Mouse (Mus musculus) intestine, postnatal 0 days (tissue): Measurements from ENCODE around the gene Mst1. TPM values are rescaled to one million over a fixed set of nuclear protein-coding genes. Genes with fewer than 3 reads are reported as not detected.

Experiments used
- ATAC-seq: fragments of 200-750 bp; cut with Nextera tagmentation; 2 replicates; pipeline ENCODE4 v1.8.0; 2017; ENCODE audit warnings: mild to moderate bottlenecking, moderate TSS enrichment, moderate library complexity
- H3K27ac ChIP-seq: fragments of 300-500 bp; sonication (generic); 2 replicates; pipeline ENCODE4 v1.5.1; 2014; ENCODE audit warnings: mild to moderate bottlenecking, low read depth, low read length, moderate library complexity
- H3K27me3 ChIP-seq: fragments of 300-500 bp; sonication (generic); replicated peaks from 2 replicates; pipeline ENCODE4 v1.6.1; 2014; ENCODE audit warnings: low read length, mixed read lengths; ENCODE audit not compliant: control insufficient read depth, insufficient read depth
- H3K36me3 ChIP-seq: fragments of 300-500 bp; sonication (generic); 2 replicates; pipeline ENCODE4 v1.6.1; 2014; ENCODE audit warnings: mild to moderate bottlenecking, moderate library complexity; ENCODE audit not compliant: control insufficient read depth, insufficient read depth
- H3K4me1 ChIP-seq: fragments of 300-500 bp; sonication (generic); replicated peaks from 2 replicates; pipeline ENCODE4 v1.6.1; 2014; ENCODE audit warnings: antibody characterized with exemption, low read length, mixed read lengths; ENCODE audit not compliant: control insufficient read depth, insufficient read depth
- H3K4me2 ChIP-seq: fragments of 300-500 bp; sonication (generic); replicated peaks from 2 replicates; pipeline ENCODE4 v1.6.1; 2014; ENCODE audit warnings: low read depth, mild to moderate bottlenecking, moderate library complexity
- H3K4me3 ChIP-seq: fragments of 300-500 bp; sonication (generic); 2 replicates; pipeline ENCODE4 v1.5.1; 2014; ENCODE audit warnings: low read depth, low read length
- H3K9ac ChIP-seq: fragments of 300-500 bp; sonication (generic); 2 replicates; pipeline ENCODE4 v1.6.1; 2014; ENCODE audit warnings: mild to moderate bottlenecking, low read depth, low read length
- H3K9me3 ChIP-seq: fragments of 300-500 bp; sonication (generic); 2 replicates; pipeline ENCODE4 v1.6.1; 2016; ENCODE audit warnings: mixed run types; ENCODE audit not compliant: control insufficient read depth
- CTCF ChIP-seq: sonication (generic); IDR thresholded peaks from 2 replicates; pipeline ENCODE4 v1.5.1; 2016; ENCODE audit warnings: low read depth, mild to moderate bottlenecking, control low read depth, antibody characterized with exemption, moderate library complexity
- WGBS: fragments of 180-500 bp; shearing (Covaris S2); extraction: QIAGEN DNeasy Blood & Tissue Kit; methylation state at CpG from one replicate; pipeline ENCODE4 v1.1.7; 2014; 5-methylcytosine and 5-hydroxymethylcytosine counted together
- polyA plus RNA-seq: library from polyadenylated mRNA; unstranded; fragments of >200 nt; fragmentation: Nextera tagmentation; extraction: Ambion mirVana; gene quantifications from 2 replicates; pipeline ENCODE4 v1.2.1, GENCODE M21; 2015

Gene Mst1
- polyA plus RNA-seq, 1 experiment from 2014 or later, result 0.78 TPM

- Histone ChIP-seq H3K4me3 (no peak overlapping the region), H3K27me3 (no peaks in the 10 kb centered on the region), H3K9ac (no peak overlapping the region), H3K9me3 (no peaks in the 10 kb centered on the region), H3K4me1 (no peaks in the 10 kb centered on the region), H3K4me2 (no peak overlapping the region), H3K36me3 (peaks cover 40% of the 10 kb centered on the region), H3K27ac (0 out of 2 replicates have a peak overlapping the region, but pooled peaks have one; percentile 11)
- TF ChIP-seq CTCF, result no peak
- WGBS, result 70% methylated on average over 7 of the region's 7 CpGs
- ATAC-seq, result no peak
These were observed 6.9 kb upstream of the Mst1 start for GRCm38 (mm10) chr9:108073141-108073930.

GRCm38 (mm10) chr9:108082549-108082948 lies 2.3 kb downstream of the Mst1 start:
- TF ChIP-seq CTCF, result no peak
- Histone ChIP-seq H3K4me2 (peak overlapping the region; percentile 39), H3K4me1 (peaks cover 17% of the 10 kb centered on the region), H3K4me3 (0 out of 2 replicates have a peak overlapping the region, but pooled peaks have one; percentile 9), H3K9ac (peak overlapping the region; percentile 4; the same call in 1 of the 2 replicates), H3K9me3 (no peaks in the 10 kb centered on the region), H3K36me3 (peaks cover 30% of the 10 kb centered on the region), H3K27ac (no peak overlapping the region), H3K27me3 (no peaks in the 10 kb centered on the region)
- WGBS, result 1% methylated on average over 19 of the region's 19 CpGs
- no peak for ATAC-seq

- H3K4me3 ChIP-seq, result 0 out of 2 replicates have a peak within 1 kb of the TSS, but pooled peaks have one; percentile 9
These were observed 2.8 kb downstream of the Mst1 start, which contains the start of gene Rnf123 for GRCm38 (mm10) chr9:108082988-108083431. Gene Rnf123 (minus strand): TSS chr9:108083346.

GRCm38 (mm10) chr9:108083561-108083960 lies 3.3 kb downstream of the Mst1 start:
- no peak overlapping the region for H3K27ac ChIP-seq
- peaks cover 17% of the 10 kb centered on the region for H3K4me1 ChIP-seq
- WGBS, result 57% methylated on average over 6 of the region's 6 CpGs
- H3K9ac ChIP-seq, result no peak overlapping the region
- H3K4me3 ChIP-seq, result no peak overlapping the region
- ATAC-seq, result no peak
- H3K4me2 ChIP-seq, result no peak overlapping the region
- peaks cover 40% of the 10 kb centered on the region for H3K36me3 ChIP-seq
- no peaks in the 10 kb centered on the region for H3K9me3 ChIP-seq
- H3K27me3 ChIP-seq, result no peaks in the 10 kb centered on the region
- TF ChIP-seq CTCF, result no peak

More at GRCm38 (mm10) chr9:108082988-108083431, 2.8 kb downstream of the Mst1 start, which contains the start of gene Rnf123:
- peak within 1 kb of the TSS; percentile 4; the same call in 1 of the 2 replicates for H3K9ac ChIP-seq
- H3K27ac ChIP-seq, result no peak within 1 kb of the TSS
- H3K27me3 ChIP-seq, result no peaks in the 10 kb centered on the region
- peaks cover 17% of the 10 kb centered on the region for H3K4me1 ChIP-seq
- no peaks in the 10 kb centered on the region for H3K9me3 ChIP-seq
- peak; percentile 12; the same call in 1 of the 2 replicates for ATAC-seq
- 30% methylated on average over 12 of the region's 12 CpGs for WGBS
- peaks cover 35% of the 10 kb centered on the region for H3K36me3 ChIP-seq
- TF ChIP-seq CTCF, result no peak
- H3K4me2 ChIP-seq, result peak within 1 kb of the TSS; percentile 39

- Histone ChIP-seq H3K9ac (no peak overlapping the region), H3K36me3 (peaks cover 57% of the 10 kb centered on the region), H3K4me2 (no peak overlapping the region), H3K9me3 (no peaks in the 10 kb centered on the region), H3K4me3 (no peak overlapping the region), H3K27ac (peak overlapping the region; percentile 22), H3K27me3 (no peaks in the 10 kb centered on the region), H3K4me1 (peaks cover 14% of the 10 kb centered on the region)
- peak; percentile 62 for ATAC-seq
- no peak for TF ChIP-seq CTCF
- WGBS, result 70% methylated on average over 4 of the region's 4 CpGs
These were observed 5.0 kb downstream of the Mst1 start for GRCm38 (mm10) chr9:108085261-108085660.

GRCm38 (mm10) chr9:108090611-108091120 lies 10.4 kb downstream of the Mst1 start:
- no peak for TF ChIP-seq CTCF
- WGBS, result 92% methylated on average over 7 of the region's 7 CpGs
- Histone ChIP-seq H3K27me3 (no peaks in the 10 kb centered on the region), H3K36me3 (peaks cover 62% of the 10 kb centered on the region), H3K9ac (no peak overlapping the region), H3K27ac (no peak overlapping the region), H3K9me3 (no peaks in the 10 kb centered on the region), H3K4me1 (peaks cover 5% of the 10 kb centered on the region; the same call in 1 of the 2 replicates), H3K4me3 (no peak overlapping the region), H3K4me2 (no peak overlapping the region)
- ATAC-seq, result no peak
